Mouse (Mus musculus): ENCODE measurements around the gene Usp3.

Usp3 gene

DNA sequence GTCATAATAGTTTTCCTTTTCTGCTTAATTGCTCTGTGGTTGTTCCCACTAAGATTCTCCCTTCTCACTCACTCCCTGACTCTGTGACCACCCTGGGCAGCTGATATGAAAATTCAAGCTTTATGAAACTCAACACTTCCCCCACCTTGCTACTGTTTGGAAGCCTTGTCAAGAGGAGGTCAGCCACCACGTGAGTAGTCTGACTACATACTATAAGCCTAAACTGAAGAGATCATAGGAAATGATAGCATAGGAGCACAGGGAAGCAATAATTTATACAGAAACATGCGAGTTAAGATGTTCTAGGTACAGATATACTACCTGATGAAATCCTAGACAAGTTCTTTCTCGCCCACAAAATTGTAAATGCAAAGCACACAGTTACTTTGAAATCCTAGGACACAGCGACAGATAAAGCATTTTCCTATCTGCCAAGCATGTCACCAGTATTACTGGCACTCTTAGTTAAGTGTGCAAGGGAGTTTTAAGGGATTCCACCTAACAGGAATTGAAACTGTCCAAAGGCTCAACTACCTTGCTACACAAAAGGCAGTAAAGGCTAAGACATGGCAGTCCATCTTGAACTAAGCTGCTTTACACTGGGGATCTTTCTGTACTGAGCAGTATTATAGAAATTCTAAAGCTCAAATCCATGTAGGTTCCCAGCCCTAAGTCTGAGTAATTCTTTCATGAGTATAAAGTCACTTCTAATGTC, 20.8 kb downstream of the Usp3 start:
- no peak for DNase-seq (ENCODE audit: low read depth, low spot score)

DNA sequence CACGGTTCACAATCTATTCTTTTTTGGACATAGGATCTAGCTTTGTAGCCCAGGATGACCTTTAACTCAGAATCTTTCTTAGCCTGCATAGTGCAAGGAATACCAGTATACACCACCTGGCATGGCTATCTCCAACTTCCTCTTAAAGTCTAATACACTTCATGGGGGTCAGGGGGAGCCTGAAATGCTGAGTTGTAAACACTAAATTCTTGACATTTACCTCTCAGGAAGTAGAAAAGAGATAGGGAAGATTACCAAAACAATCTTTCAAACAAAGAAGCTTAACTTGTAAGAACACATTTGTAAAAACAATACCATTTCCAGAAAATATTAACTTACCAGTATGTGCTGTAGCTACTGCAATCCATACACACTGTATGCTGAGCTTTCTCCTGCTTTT, 30.7 kb downstream of the Usp3 start:
- no peak for DNase-seq (ENCODE audit: low read depth, low spot score)

DNA sequence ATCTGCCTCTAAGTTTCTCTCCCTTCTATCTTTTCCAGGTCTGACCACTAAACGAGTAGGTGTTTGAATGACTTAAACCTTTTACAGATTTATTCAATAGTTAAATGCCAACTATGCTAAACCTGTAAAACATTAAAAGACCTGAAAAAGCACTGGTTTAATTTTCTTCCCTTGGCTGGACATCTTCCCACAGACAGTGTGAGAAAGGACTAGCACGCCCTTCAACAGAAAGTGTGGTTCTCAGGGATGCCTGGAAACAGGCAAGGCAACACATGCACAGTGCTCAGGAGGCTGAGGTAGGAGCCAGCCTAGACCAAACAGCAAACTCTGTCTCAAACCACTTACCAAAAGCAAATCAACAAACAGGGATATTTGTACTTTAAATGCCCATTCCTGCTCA, 31.4 kb downstream of the Usp3 start:
- DNase-seq (ENCODE audit: low read depth, low spot score), result no peak

DNA sequence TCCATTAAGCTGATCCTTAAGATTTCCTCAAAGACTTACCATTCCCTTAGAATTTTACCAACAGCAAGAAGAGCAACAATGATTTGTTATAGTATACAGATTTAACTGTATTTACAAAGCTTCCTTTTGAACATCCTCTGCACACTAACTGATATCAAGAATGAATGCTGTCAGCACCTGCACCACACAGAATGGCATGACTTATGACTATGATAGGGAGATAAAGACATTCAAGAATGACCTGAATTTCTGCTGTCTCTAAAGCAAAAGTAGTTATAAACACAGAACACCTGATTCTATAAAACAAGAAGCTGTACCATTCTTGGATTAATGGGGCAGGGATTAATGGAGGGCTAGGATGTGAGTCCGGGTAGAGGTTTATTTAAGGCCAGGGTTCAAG, 32.2 kb downstream of the Usp3 start:
- DNase-seq (ENCODE audit: low read depth, low spot score), result no peak

DNA sequence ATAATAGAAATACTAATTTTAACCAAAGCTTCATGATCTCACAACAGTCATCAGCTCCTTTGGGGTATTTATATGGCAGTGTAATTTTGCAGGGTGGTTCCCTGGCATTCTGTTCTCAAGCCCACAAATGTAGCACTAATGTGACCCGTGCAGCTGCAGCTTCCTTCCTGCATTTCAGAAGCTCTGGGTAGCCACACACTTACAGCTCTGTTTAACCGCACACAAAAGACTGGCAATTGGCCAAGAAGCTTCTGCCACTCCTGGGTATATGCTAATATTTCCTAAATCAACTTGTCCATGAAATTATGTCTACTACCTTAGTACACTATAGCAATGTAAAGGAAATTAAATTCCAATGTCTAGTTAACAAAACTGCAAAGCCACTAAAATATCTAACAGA, 32.6 kb downstream of the Usp3 start:
- no peak for DNase-seq (ENCODE audit: low read depth, low spot score)

DNA sequence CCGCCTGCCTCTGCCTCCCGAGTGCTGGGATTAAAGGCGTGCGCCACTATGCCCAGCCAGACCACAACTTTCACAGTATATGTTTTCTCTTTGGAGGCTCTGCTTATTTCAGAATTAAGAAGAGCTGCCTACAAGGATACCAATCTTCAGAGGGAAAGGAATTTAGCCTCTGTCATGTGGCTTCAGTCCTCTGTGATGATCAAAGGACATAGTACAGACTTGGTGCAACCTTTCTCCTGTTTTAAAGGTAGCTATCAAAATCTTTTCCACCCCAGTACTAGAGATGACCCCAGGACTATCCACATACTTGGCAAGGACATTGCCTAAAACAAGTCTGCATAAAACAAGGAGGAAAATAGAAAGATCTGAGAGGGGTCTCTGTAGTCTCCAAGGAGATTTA, 34.0 kb downstream of the Usp3 start:
- no peak for DNase-seq (ENCODE audit: low read depth, low spot score)

DNA sequence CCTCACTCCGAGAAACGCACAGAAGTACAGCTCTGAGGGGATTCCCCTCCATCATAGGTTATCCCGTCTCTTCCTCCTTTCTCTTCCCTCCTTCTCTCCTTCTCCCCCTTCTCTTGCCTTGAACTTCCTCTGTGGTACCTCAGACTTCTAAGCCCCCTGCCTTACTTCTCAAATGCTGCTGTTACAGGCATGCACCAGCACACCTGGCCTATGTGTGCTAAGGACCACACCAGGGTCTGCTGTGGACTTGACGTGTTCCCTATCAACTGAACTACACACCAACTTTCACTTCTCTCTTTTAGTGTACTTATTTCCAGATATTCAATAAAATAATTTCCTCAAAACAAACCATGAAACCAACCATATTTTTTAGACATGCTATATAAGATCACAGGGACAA, 50.2 kb downstream of the Usp3 start:
- DNase-seq (ENCODE audit: low read depth, low spot score), result no peak

DNA sequence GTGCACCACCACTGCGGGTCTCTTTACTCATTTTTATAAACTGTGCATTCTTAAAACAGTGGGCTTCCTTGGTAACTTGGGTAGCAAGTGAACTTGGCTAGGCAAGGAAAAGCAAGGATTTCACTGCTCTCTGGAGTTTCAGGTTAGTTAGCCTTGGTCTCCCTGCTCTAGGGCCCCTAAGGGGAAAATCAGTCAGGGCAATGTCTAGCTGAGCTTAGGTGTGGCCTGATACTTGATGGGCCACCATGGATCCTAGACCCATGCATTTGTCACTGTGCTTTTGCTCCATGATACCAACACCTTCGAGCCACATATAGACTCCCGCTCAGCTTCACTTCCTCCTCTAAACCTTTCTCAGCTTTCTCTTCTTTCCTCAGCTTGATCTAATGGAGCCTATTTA, 71.3 kb downstream of the Usp3 start:
- DNase-seq (ENCODE audit: low read depth, low spot score), result no peak

DNA sequence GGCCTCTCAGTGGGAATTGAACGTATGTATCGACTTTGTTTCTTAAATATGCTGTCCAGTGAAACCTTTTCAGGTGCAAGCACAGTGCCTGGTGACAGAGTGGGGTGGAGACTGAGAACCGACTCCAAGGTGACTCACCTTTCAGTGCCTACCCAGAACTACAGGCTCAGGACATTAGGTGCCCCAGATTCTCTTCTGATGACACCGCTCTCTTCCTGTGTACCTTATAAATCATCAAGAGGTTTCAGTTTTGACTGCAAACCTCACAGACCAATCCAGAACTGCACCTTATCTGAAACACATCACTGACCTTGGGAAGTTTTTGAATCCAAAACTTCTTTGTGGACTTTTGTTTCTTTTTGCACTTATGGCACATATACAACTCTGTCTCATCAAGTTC, 72.6 kb downstream of the Usp3 start:
- DNase-seq (ENCODE audit: low read depth, low spot score), result no peak

DNA sequence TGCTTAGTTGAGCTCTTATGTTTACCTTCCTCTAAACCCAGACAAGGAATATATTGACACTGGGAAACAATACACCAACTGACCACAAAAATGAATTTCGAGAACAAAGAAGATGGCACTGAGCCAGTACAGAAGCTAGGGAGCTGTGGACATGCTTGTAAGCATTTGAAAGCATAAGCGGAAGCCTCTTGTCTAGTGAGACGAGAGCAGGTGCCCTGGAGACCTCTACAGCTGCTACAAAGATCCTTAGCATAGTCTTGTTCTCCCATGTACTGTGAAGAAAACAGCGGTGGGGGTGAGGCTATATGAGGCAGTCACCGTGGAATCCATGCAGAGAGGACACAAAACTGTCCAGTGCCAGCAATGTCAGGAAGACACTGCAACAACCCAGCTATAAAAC, 74.0 kb downstream of the Usp3 start:
- DNase-seq (ENCODE audit: low read depth, low spot score), result no peak

DNA sequence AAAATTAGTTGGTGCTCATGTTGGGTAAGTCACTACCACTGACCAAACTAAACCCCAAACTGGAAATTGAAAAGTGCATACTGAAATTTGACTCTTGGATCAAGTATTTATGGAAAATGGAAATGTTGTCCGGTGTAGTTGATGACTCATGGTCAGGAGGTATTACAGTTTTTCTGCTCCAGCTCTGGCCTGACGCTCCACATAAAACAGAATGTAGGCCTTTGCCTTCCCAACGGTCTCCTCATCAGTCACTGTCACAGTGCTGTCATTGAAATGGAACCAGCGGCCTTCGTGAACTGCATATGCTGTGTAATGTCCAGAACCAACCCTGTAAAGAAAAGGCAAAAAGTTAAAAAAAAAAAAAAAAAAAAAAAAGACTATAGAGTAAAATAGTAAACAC, 74.7 kb downstream of the Usp3 start:
- no peak for DNase-seq (ENCODE audit: low read depth, low spot score)

DNA sequence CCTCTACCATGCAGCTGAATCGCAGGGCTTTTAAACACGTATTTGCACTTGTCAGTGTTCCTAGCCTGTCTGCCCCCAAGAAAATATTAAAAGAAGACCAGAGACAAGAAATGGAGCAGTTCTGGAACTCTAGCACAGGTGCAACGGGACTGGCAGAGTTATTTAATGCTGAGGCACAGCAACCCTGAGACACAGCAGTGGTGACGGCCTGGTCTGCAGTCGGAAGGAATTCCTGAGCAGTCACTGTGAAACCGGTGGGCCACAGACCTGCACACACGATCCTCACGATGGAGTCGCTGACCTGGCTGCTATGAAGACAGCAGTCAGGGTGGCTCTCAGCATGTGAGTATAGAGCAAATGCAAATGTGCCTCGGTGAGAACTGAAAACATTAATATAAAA, 75.2 kb downstream of the Usp3 start:
- DNase-seq (ENCODE audit: low read depth, low spot score), result no peak

DNA sequence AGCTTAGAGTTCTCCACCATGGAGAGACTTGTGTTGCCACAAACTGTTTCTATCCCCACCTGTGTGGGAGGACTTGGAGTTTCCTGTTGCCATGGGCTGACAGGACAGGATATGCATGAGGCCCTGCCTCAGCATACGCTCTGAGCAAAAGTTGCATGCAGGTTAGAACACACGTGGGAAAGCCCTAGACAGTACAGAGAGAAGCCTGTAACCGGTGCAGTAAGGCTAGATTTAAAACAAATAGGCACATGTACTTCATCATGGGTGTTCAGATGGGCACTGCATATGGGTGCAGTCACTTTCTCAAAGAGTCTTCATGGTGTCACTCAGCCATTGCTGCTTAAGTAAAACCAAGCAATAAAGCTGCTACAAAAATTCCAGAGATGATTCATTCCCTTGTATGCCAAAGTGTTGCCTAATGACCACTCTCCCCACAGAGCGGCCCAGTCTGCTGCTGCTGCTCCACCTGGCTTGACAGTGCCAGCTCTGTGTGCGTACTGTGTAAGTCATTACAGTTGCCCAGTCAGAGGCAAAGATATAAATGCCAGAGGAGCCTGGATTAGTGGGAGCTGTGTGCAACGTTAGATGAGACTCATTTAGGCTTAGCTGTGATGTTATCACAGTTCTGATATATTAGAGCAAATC, 76.5 kb downstream of the Usp3 start:
- DNase-seq (ENCODE audit: low read depth, low spot score), result no peak

DNA sequence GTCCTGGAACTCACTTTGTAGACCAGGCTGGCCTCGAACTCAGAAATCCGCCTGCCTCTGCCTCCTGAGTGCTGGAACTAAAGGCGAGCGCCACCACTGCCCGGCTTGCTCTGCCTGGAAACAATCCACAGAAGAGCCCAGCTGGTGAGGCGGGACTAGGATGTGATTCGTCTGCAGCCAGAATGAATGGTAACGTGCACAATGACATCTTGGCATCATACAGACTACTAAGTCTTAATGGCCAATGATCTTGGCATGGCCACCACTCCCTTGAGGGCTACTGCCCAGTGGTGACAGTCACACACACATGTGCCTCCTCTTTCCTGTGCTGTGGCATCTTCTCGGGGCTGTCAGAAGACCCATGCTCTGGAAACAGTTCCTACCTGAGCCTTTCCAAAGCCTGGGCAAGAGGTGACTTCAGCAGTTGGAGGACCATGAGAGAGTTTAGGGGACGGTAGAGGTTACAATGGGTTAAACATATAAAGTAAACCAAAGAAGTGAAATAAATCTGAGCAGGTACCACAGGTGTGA, 77.2 kb downstream of the Usp3 start:
- no peak for DNase-seq (ENCODE audit: low read depth, low spot score)

DNA sequence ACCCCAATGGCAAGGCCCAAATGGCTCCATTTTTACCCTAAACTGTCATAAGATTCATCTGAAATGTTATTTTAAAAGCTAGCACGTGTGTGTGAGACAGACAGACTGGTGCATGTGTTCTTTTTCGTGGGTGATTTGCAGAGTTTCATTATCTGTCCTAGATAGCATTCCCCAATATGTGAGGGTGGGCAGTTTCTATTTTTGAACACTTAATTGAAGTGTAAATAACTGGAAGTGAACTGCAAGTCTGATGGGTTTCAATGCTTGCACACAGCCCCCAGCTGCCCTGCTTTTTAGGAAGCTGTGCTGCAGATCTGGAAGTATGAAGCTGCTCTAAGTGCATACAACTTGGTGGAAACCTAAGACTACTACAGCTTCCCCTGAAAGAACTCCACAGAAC, 77.8 kb downstream of the Usp3 start:
- DNase-seq (ENCODE audit: low read depth, low spot score), result no peak

DNA sequence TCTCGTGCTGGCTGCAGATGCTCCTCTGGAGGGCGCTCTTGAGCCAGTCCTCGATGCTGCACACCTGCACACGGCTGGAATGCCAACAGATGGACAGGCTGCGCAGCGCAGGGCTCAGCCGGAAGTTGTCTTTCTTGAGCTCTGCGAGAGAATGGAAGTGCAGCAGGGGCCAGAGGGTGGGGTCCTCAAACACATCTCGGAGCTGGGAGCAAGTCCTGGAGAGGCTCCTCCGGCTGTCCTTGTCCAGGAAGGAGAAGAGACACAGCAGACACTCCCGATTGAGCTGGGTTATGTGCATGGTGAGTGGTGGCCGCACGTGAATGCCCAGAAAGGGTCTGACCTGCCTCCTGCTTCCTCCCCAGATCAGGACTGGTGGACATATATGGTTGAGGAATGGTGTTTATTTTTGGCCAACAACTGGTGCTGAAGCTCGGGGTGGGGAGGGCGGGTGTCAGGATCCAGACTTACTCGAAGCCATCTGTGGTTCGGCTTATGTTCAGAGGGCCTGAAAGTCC, 78.6 kb downstream of the Usp3 start, which contains the start of gene Fbxl22:
Fbxl22 (minus strand) TSS at position 338 of the 515 bp plus-strand sequence.
- DNase-seq (ENCODE audit: low read depth, low spot score), result peak; percentile 64

DNA sequence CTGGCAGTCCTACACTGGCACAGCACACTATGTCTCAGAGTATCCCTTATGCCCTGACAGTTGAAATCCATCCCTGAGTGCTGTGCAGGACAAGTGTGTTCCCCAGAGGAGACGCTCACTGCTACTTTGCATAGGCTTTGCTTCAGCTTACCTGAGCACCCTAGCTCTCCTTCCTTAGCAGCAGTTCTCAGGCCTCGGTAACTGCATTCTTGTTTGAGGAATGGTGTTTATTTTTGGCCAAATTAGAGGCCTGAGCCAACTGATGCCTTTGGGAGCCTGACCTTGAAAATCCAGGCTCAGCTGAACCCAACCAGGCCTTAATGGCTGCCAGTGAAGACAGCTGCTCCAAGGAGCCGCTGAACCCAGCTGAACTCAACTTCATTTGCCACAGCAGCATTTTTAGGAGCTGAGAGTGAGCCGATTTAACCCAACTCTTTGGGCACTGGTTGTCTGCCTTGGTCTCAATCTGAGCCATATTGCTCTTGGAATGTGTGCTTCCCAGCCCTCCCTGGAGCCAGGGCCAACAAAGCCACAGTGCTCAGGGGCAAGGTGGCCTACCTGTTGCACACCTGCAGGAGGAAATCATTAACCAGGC, 79.2 kb downstream of the Usp3 start:
- no peak for DNase-seq (ENCODE audit: low read depth, low spot score)

DNA sequence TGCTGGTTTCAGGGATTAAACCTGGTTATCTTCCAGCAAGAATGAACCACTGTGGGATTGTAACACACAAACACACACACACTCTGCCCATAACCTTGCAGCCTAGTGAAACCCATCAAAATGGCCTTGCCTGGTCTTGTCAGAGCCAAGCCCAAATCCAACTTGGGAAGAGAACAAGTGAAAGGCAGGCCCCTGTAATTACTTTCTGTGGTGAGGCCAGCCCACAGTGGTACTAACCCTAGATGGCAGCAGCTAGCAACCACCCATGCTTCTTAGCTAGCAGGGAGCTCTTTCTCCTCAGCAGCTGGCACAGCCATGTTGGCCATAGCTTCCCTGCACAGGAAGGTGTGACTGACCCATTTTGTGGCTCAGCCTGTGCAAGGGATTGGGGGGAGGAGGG, 79.8 kb downstream of the Usp3 start:
- DNase-seq (ENCODE audit: low read depth, low spot score), result no peak

DNA sequence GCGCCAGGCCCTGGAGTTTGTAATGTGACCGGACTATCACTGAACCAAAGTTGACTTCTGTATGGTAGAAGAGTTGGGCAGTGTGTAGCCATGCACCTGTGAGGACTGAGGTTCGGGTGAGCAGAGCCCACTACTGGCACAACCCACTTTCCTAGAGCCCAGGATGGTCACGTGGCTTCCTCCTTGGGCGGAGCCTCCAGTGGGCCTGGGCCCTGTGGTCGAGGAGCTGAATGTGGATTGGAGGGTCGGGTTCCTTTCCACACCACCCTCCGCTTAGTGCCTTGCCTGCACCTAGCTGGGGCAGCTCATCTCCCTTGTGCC, 80.6 kb downstream of the Usp3 start:
- DNase-seq (ENCODE audit: low read depth, low spot score), result peak; percentile 69

DNA sequence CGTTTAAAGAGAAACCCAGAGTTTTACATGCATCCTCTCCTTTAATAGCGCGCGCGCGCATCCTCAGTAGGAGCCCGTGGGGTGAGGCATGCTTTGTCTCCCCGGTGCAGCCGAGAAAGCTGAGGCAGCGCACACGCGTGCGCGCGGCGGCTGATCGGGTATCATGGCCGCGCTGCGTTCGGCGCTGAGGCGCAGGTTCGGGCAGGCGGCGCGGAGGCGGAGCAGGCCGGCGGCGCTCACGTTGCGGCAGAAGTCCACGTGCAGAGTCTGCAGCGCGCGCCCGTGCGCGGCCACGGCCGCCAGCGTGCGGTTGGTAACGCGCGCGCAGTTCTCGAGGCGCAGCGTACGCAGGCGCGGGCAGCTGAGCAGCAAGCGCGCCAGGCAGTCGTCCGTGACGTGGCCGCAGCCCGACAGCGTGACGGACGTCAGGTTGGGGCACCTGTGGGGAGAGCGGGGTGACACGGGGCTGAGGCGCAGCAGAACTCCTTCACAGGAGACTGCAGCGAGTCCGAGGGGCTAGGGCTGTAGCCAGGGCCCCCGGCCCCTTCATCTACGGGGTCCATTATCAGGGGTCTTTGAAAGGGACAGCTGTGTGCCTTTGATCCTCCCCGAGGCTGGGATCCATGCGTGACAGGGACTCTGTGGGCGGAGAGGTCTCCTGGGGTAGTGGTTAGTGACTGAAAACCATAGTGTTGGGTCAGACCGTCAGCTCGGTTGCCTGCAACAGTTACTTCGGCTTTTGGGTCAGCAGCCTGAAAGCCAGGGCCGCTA, 81.2 kb downstream of the Usp3 start:
- peak; percentile 75 for DNase-seq (ENCODE audit: low read depth, low spot score)

DNA sequence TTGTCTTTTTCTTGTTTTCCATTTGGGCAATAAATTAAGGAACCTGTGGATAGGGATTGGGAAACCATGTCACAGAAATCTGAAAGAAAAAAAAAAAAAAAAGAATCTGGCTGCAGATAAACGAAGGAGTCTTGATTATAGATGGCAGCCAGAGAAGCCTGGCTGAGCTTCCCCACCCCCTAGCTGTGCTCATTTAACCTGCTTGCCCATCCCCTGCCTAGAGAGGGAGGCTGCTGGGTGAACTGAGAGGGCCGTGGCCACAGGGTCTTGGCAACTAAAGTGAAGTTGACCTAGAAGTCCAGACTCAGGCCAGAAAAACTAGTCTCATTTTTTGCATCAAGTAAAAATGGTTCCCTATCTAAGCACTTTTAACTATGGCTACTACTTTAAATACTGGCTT, 82.0 kb downstream of the Usp3 start:
- DNase-seq (ENCODE audit: low read depth, low spot score), result no peak

DNA sequence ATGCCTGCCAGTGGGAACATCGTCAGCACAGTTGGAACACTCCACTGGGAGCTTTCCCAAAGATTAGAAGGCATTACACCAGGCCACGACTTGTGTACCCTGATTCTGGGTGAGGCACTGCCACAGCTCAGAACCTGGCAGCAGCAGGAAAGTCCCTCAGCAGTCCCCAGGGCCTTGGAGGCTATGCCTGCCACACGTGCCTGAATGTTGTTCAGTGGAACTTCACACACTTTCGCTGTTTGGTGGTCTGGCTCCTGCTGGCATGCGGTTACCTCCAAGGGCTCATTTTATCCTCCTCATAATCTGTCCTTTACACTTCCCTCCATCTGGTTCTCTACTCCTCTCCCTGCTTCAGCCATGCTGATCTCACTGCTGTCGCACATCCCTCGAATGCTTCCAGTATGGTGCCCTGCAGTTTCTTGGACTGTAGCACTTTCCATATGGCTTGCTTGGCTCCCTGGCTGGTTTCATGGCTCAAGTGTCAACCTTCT, 82.5 kb downstream of the Usp3 start:
- DNase-seq (ENCODE audit: low read depth, low spot score), result no peak

All from WW6 (cell line).